Mouse (Mus musculus) forebrain, embryonic 16.5 days (tissue): ENCODE measurements around the gene Phospho1. TPM values are rescaled to one million over a fixed set of nuclear protein-coding genes. Genes with fewer than 3 reads are reported as not detected.

Source experiments
- ATAC-seq: fragments of 200-750 bp; cut with Nextera tagmentation; 2 replicates; pipeline ENCODE4 v1.8.0; 2017; ENCODE audit warnings: mild to moderate bottlenecking, moderate library complexity
- H3K27ac ChIP-seq: fragments of 300-500 bp; sonication (generic); 2 replicates; pipeline ENCODE4 v1.5.1; 2014; ENCODE audit warnings: low read length, control low read depth
- H3K27me3 ChIP-seq: fragments of 300-500 bp; sonication (generic); replicated peaks from 2 replicates; pipeline ENCODE4 v1.6.1; 2014; ENCODE audit warnings: low read length; ENCODE audit not compliant: control insufficient read depth, insufficient read depth
- H3K36me3 ChIP-seq: fragments of 300-500 bp; sonication (generic); 2 replicates; pipeline ENCODE4 v1.6.1; 2014; ENCODE audit not compliant: control insufficient read depth, insufficient read depth
- H3K4me1 ChIP-seq: fragments of 300-500 bp; sonication (generic); replicated peaks from 2 replicates; pipeline ENCODE4 v1.6.1; 2014; ENCODE audit warnings: low read length; ENCODE audit not compliant: control insufficient read depth, insufficient read depth
- H3K4me2 ChIP-seq: fragments of 300-500 bp; sonication (generic); 2 replicates; pipeline ENCODE4 v1.6.1; 2014; ENCODE audit warnings: mild to moderate bottlenecking, low read length, control low read depth
- H3K4me3 ChIP-seq: fragments of 300-500 bp; sonication (generic); replicated peaks from 2 replicates; pipeline ENCODE4 v1.5.1; 2014; ENCODE audit warnings: mild to moderate bottlenecking, low read length, control low read depth
- H3K9ac ChIP-seq: fragments of 300-500 bp; sonication (generic); replicated peaks from 2 replicates; pipeline ENCODE4 v1.6.1; 2014; ENCODE audit warnings: low read depth, low read length, control low read depth
- H3K9me3 ChIP-seq: fragments of 300-500 bp; sonication (generic); 2 replicates; pipeline ENCODE4 v1.6.1; 2016; ENCODE audit warnings: low read length; ENCODE audit not compliant: control insufficient read depth
- WGBS: fragments of 180-500 bp; shearing (Covaris S2); extraction: QIAGEN DNeasy Blood & Tissue Kit; methylation state at CpG from one replicate; pipeline ENCODE4 v1.1.7; 2014; 5-methylcytosine and 5-hydroxymethylcytosine counted together
- polyA plus RNA-seq: library from polyadenylated mRNA; unstranded; fragments of >200 nt; fragmentation: Nextera tagmentation; extraction: Ambion mirVana; gene quantifications from 2 replicates; pipeline ENCODE4 v1.2.1, GENCODE M21; 2015

Gene Phospho1
- polyA plus RNA-seq, 1 experiment from 2014 or later = not detected

DNA sequence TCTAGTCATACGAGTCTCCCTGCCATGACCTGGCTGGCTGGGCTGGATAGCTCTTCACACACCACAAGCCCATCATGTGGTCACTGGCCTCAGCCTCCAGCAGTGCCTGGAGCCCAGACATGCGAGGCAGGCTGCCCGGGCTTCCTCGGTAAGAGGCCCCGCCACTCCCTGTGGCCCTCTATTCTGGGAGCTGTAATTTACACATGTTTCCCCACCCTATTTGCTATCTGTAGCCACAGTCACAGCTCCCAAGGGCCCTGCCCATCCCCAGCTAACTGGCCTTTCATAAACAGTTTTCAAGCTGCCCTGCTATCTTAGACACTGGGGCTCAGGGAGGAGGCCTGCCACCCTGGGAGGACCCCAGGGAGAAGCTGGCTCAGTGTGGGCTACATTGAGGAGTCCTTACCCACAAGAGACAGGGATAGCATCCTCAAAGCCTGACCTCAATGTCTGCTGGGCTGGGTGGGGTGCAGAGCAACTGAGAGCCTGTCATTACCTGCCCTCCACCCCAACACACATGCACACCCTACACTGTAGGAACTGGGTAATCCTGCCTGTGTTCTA lies 15.8 kb upstream of the Phospho1 start:
- 86% methylated on average over 5 of the region's 5 CpGs for WGBS
- Histone ChIP-seq H3K4me3 (no peak overlapping the region), H3K27ac (no peak overlapping the region), H3K9ac (no peak overlapping the region), H3K36me3 (no peaks in the 10 kb centered on the region), H3K4me2 (no peak overlapping the region), H3K4me1 (no peaks in the 10 kb centered on the region), H3K9me3 (peaks cover 7% of the 10 kb centered on the region; the same call in 1 of the 2 replicates), H3K27me3 (no peaks in the 10 kb centered on the region)
- no peak for ATAC-seq

DNA sequence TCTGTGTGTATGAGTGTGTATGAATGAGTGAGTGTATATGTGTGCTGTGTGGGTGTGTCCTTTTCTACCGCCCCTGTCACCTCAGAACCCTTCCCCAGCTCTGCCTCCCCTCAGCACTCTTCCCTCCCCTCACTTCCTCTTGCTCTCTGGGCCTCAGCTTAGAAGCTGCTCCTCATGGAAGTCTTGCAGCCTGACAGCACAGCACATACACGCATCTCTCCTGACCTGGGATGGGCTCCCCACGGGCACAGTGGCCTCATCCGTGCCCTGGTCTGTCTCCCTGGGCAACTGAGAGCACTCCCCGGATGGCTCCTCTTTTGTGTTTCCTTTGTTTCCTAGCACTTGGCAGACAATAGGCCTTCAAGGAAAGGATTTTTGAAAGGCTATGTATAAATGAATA lies 14.7 kb upstream of the Phospho1 start:
- no peaks in the 10 kb centered on the region for H3K27me3 ChIP-seq
- H3K4me1 ChIP-seq = no peaks in the 10 kb centered on the region
- H3K9me3 ChIP-seq = peaks cover 7% of the 10 kb centered on the region; the same call in 1 of the 2 replicates
- 17% methylated on average over 5 of the region's 5 CpGs for whole genome bisulfite sequencing
- H3K4me2 ChIP-seq = no peak overlapping the region
- H3K27ac ChIP-seq = no peak overlapping the region
- no peaks in the 10 kb centered on the region for H3K36me3 ChIP-seq
- H3K9ac ChIP-seq = no peak overlapping the region
- H3K4me3 ChIP-seq = no peak overlapping the region
- no peak for ATAC-seq

DNA sequence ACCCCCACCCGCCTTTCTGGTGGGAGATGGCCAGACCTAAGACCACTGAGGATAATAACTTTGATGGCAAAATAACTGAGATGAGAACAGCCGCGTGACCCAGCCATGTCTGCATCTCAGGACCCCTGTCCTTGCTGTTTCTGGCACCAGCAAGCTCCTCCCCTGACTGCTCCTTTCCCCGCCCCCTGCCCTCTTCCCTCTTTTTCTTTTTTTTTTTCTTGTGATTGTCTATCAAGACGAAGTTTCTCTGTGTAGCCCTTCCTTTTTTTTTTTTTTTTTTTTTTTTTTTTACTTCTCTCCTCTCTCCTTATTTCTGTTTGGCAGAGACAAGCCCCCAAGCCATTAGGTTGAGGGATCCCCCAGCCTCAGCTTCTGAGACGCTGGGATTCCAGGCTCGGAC lies 13.5 kb upstream of the Phospho1 start:
- no peak overlapping the region for H3K9ac ChIP-seq
- ATAC-seq = no peak
- no peaks in the 10 kb centered on the region for H3K27me3 ChIP-seq
- peaks cover 7% of the 10 kb centered on the region; the same call in 1 of the 2 replicates for H3K9me3 ChIP-seq
- H3K4me3 ChIP-seq = no peak overlapping the region
- H3K36me3 ChIP-seq = no peaks in the 10 kb centered on the region
- 66% methylated on average over 7 of the region's 7 CpGs for WGBS
- H3K4me2 ChIP-seq = no peak overlapping the region
- H3K27ac ChIP-seq = no peak overlapping the region
- no peaks in the 10 kb centered on the region for H3K4me1 ChIP-seq

DNA sequence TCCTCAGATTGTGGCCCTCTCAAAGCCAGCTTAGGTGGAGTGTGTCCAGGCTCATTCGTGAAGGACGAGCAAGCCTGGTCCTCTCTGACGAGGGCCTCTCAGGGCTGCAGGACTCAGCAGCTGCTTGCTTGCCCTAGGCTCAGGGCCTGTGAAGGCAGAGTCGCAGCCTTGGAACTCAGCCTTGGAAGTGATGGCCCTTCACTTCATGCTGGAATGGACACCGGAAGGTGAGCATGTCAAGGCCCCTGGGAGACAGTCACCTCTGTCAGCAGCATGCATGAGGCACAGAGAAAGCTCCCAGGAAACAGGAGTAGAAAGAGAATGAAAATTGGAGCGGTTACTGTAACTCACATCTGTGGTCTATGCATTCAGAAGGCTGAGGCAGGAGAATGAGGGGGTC lies 12.6 kb upstream of the Phospho1 start:
- Histone ChIP-seq H3K27ac (no peak overlapping the region), H3K4me1 (no peaks in the 10 kb centered on the region), H3K9ac (no peak overlapping the region), H3K9me3 (peaks cover 7% of the 10 kb centered on the region; the same call in 1 of the 2 replicates), H3K4me3 (no peak overlapping the region), H3K4me2 (no peak overlapping the region), H3K36me3 (no peaks in the 10 kb centered on the region), H3K27me3 (no peaks in the 10 kb centered on the region)
- WGBS = 85% methylated on average over 6 of the region's 6 CpGs
- ATAC-seq = no peak

DNA sequence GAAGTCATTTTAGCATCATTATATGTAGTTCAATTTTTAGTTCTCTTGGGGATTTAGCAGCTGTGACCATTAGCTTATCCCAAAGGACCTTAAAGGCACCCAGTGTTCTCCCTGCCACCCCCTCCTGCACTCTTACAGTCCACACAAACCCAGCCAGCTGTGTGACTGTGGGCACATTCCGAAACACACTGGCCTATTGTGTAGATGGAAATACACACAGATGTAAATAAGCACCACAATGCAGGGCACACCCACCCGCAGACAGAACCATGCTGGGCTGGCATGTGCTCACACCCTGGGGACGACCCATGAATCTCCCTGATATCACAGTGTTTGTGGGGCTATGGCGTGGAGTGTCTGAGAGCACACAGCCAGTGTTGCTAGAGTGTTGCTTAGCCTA lies 12.1 kb upstream of the Phospho1 start:
- WGBS = 60% methylated on average over 4 of the region's 4 CpGs
- Histone ChIP-seq H3K9me3 (peaks cover 7% of the 10 kb centered on the region; the same call in 1 of the 2 replicates), H3K9ac (no peak overlapping the region), H3K4me1 (no peaks in the 10 kb centered on the region), H3K4me3 (no peak overlapping the region), H3K4me2 (no peak overlapping the region), H3K27me3 (no peaks in the 10 kb centered on the region), H3K36me3 (no peaks in the 10 kb centered on the region), H3K27ac (no peak overlapping the region)
- no peak for ATAC-seq

DNA sequence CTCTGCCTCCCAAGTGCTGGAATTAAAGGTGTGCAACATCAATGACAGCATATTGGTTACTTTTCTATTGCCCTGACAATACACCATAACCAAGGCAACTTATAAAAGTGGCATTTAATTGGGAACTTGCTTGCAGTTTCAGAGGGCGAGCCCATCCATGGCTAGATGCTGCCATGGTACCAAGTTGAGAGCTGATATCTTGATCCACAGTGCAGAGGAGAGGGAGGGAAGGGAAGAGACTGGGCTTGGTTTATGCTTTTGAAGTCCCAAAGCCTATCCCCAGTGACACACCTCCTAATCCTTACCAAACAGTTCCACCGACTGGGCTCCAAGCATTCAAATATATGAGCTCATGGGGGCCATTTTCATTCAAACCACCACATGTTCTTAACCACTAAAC lies 10.2 kb upstream of the Phospho1 start:
- no peak for ATAC-seq
- 85% methylated on average over 2 of the region's 2 CpGs for WGBS

DNA sequence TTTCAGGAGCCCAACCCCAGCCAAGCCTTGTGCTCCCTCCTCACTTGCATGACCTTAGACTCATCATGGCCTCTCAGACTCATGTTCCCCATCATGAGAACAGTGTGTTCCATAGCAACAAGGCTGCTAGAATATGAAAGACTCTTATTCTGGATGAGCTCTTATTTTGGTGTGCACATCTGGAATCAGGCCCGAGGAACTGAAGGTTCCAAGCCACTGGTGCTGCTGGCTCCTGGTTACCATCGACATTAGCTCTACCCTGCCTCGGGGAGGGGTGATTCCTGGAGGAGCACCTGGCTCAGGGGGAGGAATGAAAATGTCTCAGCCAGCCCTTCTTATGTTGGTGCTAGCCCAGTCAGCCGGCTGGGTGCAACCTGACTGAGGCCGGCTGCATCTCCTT lies 9.4 kb upstream of the Phospho1 start:
- H3K9ac ChIP-seq = no peak overlapping the region

More for the DNA sequence above, 10.2 kb upstream of the Phospho1 start:
- no peaks in the 10 kb centered on the region for H3K9me3 ChIP-seq
- no peak overlapping the region for H3K4me2 ChIP-seq
- H3K4me3 ChIP-seq = no peak overlapping the region
- no peaks in the 10 kb centered on the region for H3K4me1 ChIP-seq
- no peak overlapping the region for H3K27ac ChIP-seq
- H3K9ac ChIP-seq = no peak overlapping the region
- no peaks in the 10 kb centered on the region for H3K36me3 ChIP-seq
- no peaks in the 10 kb centered on the region for H3K27me3 ChIP-seq

DNA sequence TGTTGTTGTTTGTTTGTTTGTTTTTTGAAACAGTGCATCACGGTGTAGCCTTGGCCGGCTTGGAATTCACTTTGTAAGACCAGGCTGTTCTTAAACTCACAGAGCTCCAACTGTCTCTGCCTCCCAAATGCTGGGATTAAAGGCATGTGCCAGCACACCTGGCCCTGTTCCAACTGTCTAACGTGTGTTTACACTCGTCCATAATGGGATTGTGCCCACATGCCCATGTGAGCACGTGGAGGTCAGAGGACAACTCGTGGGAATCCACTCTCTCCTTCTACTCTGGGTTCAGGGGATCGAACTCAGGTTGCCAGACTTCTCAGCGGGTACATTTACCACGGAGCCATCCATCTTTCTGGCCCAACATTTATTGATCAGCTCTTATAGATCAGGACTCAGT lies 8.9 kb upstream of the Phospho1 start:
- H3K4me2 ChIP-seq = no peak overlapping the region
- H3K4me1 ChIP-seq = no peaks in the 10 kb centered on the region
- H3K9ac ChIP-seq = no peak overlapping the region
- no peaks in the 10 kb centered on the region for H3K9me3 ChIP-seq
- H3K4me3 ChIP-seq = no peak overlapping the region
- WGBS = 60% methylated on average over 9 of the region's 9 CpGs
- ATAC-seq = no peak
- H3K27ac ChIP-seq = no peak overlapping the region
- H3K27me3 ChIP-seq = no peaks in the 10 kb centered on the region
- H3K36me3 ChIP-seq = no peaks in the 10 kb centered on the region

More for the DNA sequence above, 9.4 kb upstream of the Phospho1 start:
- no peak for ATAC-seq
- Histone ChIP-seq H3K36me3 (no peaks in the 10 kb centered on the region), H3K4me1 (no peaks in the 10 kb centered on the region), H3K27ac (no peak overlapping the region), H3K9me3 (no peaks in the 10 kb centered on the region), H3K4me2 (no peak overlapping the region), H3K27me3 (no peaks in the 10 kb centered on the region), H3K4me3 (no peak overlapping the region)
- 82% methylated on average over 5 of the region's 5 CpGs for WGBS

DNA sequence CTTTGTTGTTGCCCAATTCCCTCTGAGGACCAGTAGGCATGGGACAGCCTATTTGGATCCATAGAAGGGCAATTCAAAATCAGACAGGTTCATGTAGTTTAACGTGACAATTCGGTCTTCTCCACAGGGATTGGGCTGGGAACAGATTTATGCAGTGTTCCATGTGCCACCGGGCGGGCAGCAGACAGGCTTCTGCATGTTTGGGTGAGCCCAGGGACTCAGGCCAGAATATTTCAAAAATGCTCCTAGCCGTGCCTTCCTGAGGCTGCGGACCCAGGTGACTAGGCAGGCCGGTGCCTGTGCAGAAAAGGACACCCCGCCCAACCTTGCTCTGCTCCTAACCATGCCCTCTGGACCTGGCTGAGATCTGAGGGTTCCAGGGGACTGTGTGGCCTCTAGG lies 5.2 kb upstream of the Phospho1 start:
- no peak overlapping the region for H3K9ac ChIP-seq
- H3K36me3 ChIP-seq = no peaks in the 10 kb centered on the region
- H3K9me3 ChIP-seq = no peaks in the 10 kb centered on the region
- 0 out of 2 replicates have a peak, but pooled peaks cover 3% of the 10 kb centered on the region for H3K4me1 ChIP-seq
- 90% methylated on average over 8 of the region's 8 CpGs for WGBS
- ATAC-seq = no peak
- H3K27ac ChIP-seq = no peak overlapping the region
- no peak overlapping the region for H3K4me3 ChIP-seq
- H3K4me2 ChIP-seq = no peak overlapping the region
- H3K27me3 ChIP-seq = peaks cover 12% of the 10 kb centered on the region

DNA sequence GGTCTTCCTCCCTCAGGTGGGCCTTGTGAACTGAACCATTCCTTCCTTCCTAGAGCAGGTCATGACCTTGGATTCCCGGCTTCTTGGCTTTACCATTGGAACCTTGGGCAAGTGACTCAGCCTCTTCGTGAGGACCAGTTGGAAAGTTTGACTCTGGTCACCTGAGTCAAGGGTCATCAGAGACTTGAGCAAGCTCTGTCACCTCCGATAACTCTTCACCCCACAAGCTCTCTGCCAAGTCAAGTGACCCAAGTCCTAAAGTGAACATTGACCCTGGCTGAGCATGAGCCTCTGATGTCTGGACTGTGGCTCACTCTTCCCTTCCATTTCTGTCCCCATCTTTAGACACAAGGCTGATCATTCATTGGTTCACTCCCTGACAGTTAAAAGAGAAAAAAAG lies 2.8 kb upstream of the Phospho1 start:
- Histone ChIP-seq H3K36me3 (no peaks in the 10 kb centered on the region), H3K27me3 (peaks cover 26% of the 10 kb centered on the region), H3K4me1 (peaks cover 10% of the 10 kb centered on the region), H3K27ac (no peak overlapping the region), H3K9ac (no peak overlapping the region), H3K4me3 (no peak overlapping the region), H3K4me2 (no peak overlapping the region), H3K9me3 (no peaks in the 10 kb centered on the region)
- ATAC-seq = no peak
- 93% methylated on average over 3 of the region's 3 CpGs for WGBS
